Mouse (Mus musculus) forebrain, embryonic 16.5 days (tissue): Measurements from ENCODE around the gene Atxn10. TPM values are rescaled to one million over a fixed set of nuclear protein-coding genes. Genes with fewer than 3 reads are reported as not detected.

Source experiments
- ATAC-seq: fragments of 200-750 bp; cut with Nextera tagmentation; 2 replicates; pipeline ENCODE4 v1.8.0; 2017; ENCODE audit warnings: mild to moderate bottlenecking, moderate library complexity
- H3K27ac ChIP-seq: fragments of 300-500 bp; sonication (generic); 2 replicates; pipeline ENCODE4 v1.5.1; 2014; ENCODE audit warnings: low read length, control low read depth
- H3K27me3 ChIP-seq: fragments of 300-500 bp; sonication (generic); replicated peaks from 2 replicates; pipeline ENCODE4 v1.6.1; 2014; ENCODE audit warnings: low read length; ENCODE audit not compliant: control insufficient read depth, insufficient read depth
- H3K36me3 ChIP-seq: fragments of 300-500 bp; sonication (generic); 2 replicates; pipeline ENCODE4 v1.6.1; 2014; ENCODE audit not compliant: control insufficient read depth, insufficient read depth
- H3K4me1 ChIP-seq: fragments of 300-500 bp; sonication (generic); replicated peaks from 2 replicates; pipeline ENCODE4 v1.6.1; 2014; ENCODE audit warnings: low read length; ENCODE audit not compliant: control insufficient read depth, insufficient read depth
- H3K4me2 ChIP-seq: fragments of 300-500 bp; sonication (generic); 2 replicates; pipeline ENCODE4 v1.6.1; 2014; ENCODE audit warnings: mild to moderate bottlenecking, low read length, control low read depth
- H3K4me3 ChIP-seq: fragments of 300-500 bp; sonication (generic); replicated peaks from 2 replicates; pipeline ENCODE4 v1.5.1; 2014; ENCODE audit warnings: mild to moderate bottlenecking, low read length, control low read depth
- H3K9ac ChIP-seq: fragments of 300-500 bp; sonication (generic); replicated peaks from 2 replicates; pipeline ENCODE4 v1.6.1; 2014; ENCODE audit warnings: low read depth, low read length, control low read depth
- H3K9me3 ChIP-seq: fragments of 300-500 bp; sonication (generic); 2 replicates; pipeline ENCODE4 v1.6.1; 2016; ENCODE audit warnings: low read length; ENCODE audit not compliant: control insufficient read depth
- WGBS: fragments of 180-500 bp; shearing (Covaris S2); extraction: QIAGEN DNeasy Blood & Tissue Kit; methylation state at CpG from one replicate; pipeline ENCODE4 v1.1.7; 2014; 5-methylcytosine and 5-hydroxymethylcytosine counted together
- polyA plus RNA-seq: library from polyadenylated mRNA; unstranded; fragments of >200 nt; fragmentation: Nextera tagmentation; extraction: Ambion mirVana; gene quantifications from 2 replicates; pipeline ENCODE4 v1.2.1, GENCODE M21; 2015

Atxn10 gene
- 531 and 554 TPM in 2 replicates for polyA plus RNA-seq

GRCm38 (mm10) chr15:85335671-85336300 lies at the start of gene Atxn10:
Atxn10 (plus strand) TSS chr15:85336245.
- Histone ChIP-seq H3K27ac (peak within 1 kb of the TSS; percentile 99), H3K27me3 (no peaks in the 10 kb centered on the region), H3K9me3 (no peaks in the 10 kb centered on the region), H3K36me3 (no peaks in the 10 kb centered on the region), H3K4me2 (peak within 1 kb of the TSS; percentile 88), H3K4me3 (peak within 1 kb of the TSS; percentile 99), H3K4me1 (peaks cover 25% of the 10 kb centered on the region), H3K9ac (peak within 1 kb of the TSS; percentile 94)
- WGBS, result 11% methylated on average over 13 of the region's 19 CpGs
- ATAC-seq, result no peak; the same call in none of the 2 replicates

- H3K9ac ChIP-seq, result no peak overlapping the region
- no peak overlapping the region for H3K4me2 ChIP-seq
- H3K27ac ChIP-seq, result no peak overlapping the region
- peaks cover 12% of the 10 kb centered on the region for H3K4me1 ChIP-seq
- no peaks in the 10 kb centered on the region for H3K27me3 ChIP-seq
- H3K36me3 ChIP-seq, result no peaks in the 10 kb centered on the region
- WGBS, result 84% methylated on average over 3 of the region's 3 CpGs
- H3K9me3 ChIP-seq, result no peaks in the 10 kb centered on the region
- ATAC-seq, result no peak
- no peak overlapping the region for H3K4me3 ChIP-seq
Measured at GRCm38 (mm10) chr15:85294632-85295031, 41.4 kb upstream of the Atxn10 start.

GRCm38 (mm10) chr15:85295544-85295943 lies 40.5 kb upstream of the Atxn10 start:
- Histone ChIP-seq H3K9me3 (no peaks in the 10 kb centered on the region), H3K27me3 (no peaks in the 10 kb centered on the region), H3K27ac (peak overlapping the region; percentile 5; the same call in 1 of the 2 replicates), H3K4me3 (no peak overlapping the region), H3K9ac (0 out of 2 replicates have a peak overlapping the region, but pooled peaks have one; percentile 29), H3K4me2 (no peak overlapping the region), H3K4me1 (peaks cover 12% of the 10 kb centered on the region), H3K36me3 (no peaks in the 10 kb centered on the region)
- 69% methylated on average over 8 of the region's 8 CpGs for WGBS
- ATAC-seq, result peak; percentile 4; the same call in 1 of the 2 replicates

GRCm38 (mm10) chr15:85295977-85296376 lies 40.1 kb upstream of the Atxn10 start:
- Histone ChIP-seq H3K27me3 (no peaks in the 10 kb centered on the region), H3K27ac (peak overlapping the region; percentile 5; the same call in 1 of the 2 replicates), H3K36me3 (no peaks in the 10 kb centered on the region), H3K9ac (no peak overlapping the region), H3K4me2 (no peak overlapping the region), H3K4me1 (peaks cover 12% of the 10 kb centered on the region), H3K4me3 (no peak overlapping the region), H3K9me3 (no peaks in the 10 kb centered on the region)
- ATAC-seq, result peak; percentile 38; the same call in 1 of the 2 replicates
- 42% methylated on average over 2 of the region's 2 CpGs for WGBS

GRCm38 (mm10) chr15:85296538-85296937 lies 39.5 kb upstream of the Atxn10 start:
- ATAC-seq, result no peak

GRCm38 (mm10) chr15:85298167-85298781 lies 37.8 kb upstream of the Atxn10 start:
- no peak overlapping the region for H3K4me3 ChIP-seq
- 57% methylated on average over 17 of the region's 17 CpGs for WGBS
- no peaks in the 10 kb centered on the region for H3K27me3 ChIP-seq
- H3K9me3 ChIP-seq, result no peaks in the 10 kb centered on the region
- no peak overlapping the region for H3K4me2 ChIP-seq
- ATAC-seq, result no peak
- no peaks in the 10 kb centered on the region for H3K36me3 ChIP-seq
- H3K4me1 ChIP-seq, result peaks cover 12% of the 10 kb centered on the region
- no peak overlapping the region for H3K27ac ChIP-seq
- H3K9ac ChIP-seq, result no peak overlapping the region

More at GRCm38 (mm10) chr15:85296538-85296937, 39.5 kb upstream of the Atxn10 start:
- no peak overlapping the region for H3K4me2 ChIP-seq
- no peaks in the 10 kb centered on the region for H3K9me3 ChIP-seq
- no peak overlapping the region for H3K9ac ChIP-seq
- no peak overlapping the region for H3K4me3 ChIP-seq
- H3K27ac ChIP-seq, result no peak overlapping the region
- H3K36me3 ChIP-seq, result no peaks in the 10 kb centered on the region
- no peaks in the 10 kb centered on the region for H3K27me3 ChIP-seq
- 76% methylated on average over 3 of the region's 3 CpGs for WGBS
- H3K4me1 ChIP-seq, result peaks cover 12% of the 10 kb centered on the region

GRCm38 (mm10) chr15:85298946-85299345 lies 37.1 kb upstream of the Atxn10 start:
- H3K27me3 ChIP-seq, result no peaks in the 10 kb centered on the region
- ATAC-seq, result no peak
- peaks cover 12% of the 10 kb centered on the region for H3K4me1 ChIP-seq
- H3K9me3 ChIP-seq, result no peaks in the 10 kb centered on the region
- no peak overlapping the region for H3K4me2 ChIP-seq
- H3K36me3 ChIP-seq, result no peaks in the 10 kb centered on the region
- 88% methylated on average over 9 of the region's 9 CpGs for WGBS
- H3K27ac ChIP-seq, result no peak overlapping the region
- no peak overlapping the region for H3K9ac ChIP-seq
- H3K4me3 ChIP-seq, result no peak overlapping the region

- Histone ChIP-seq H3K9ac (no peak overlapping the region), H3K4me2 (no peak overlapping the region), H3K4me3 (no peak overlapping the region), H3K9me3 (no peaks in the 10 kb centered on the region), H3K4me1 (peaks cover 2% of the 10 kb centered on the region), H3K36me3 (no peaks in the 10 kb centered on the region), H3K27ac (no peak overlapping the region), H3K27me3 (no peaks in the 10 kb centered on the region)
- no peak for ATAC-seq
- WGBS, result 64% methylated on average over 4 of the region's 4 CpGs
Measured at GRCm38 (mm10) chr15:85303241-85303640, 32.8 kb upstream of the Atxn10 start.

- H3K27ac ChIP-seq, result no peak overlapping the region
- WGBS, result 94% methylated on average over 4 of the region's 4 CpGs
- H3K4me3 ChIP-seq, result no peak overlapping the region
- H3K4me1 ChIP-seq, result no peaks in the 10 kb centered on the region
- no peaks in the 10 kb centered on the region for H3K36me3 ChIP-seq
- ATAC-seq, result no peak
- no peak overlapping the region for H3K4me2 ChIP-seq
- no peaks in the 10 kb centered on the region for H3K9me3 ChIP-seq
- no peak overlapping the region for H3K9ac ChIP-seq
- no peaks in the 10 kb centered on the region for H3K27me3 ChIP-seq
Measured at GRCm38 (mm10) chr15:85303976-85304375, 32.1 kb upstream of the Atxn10 start.
